Mouse (Mus musculus) spleen, adult 2 months (tissue): ENCODE measurements around the gene Ly86.

Experiments used
- CTCF ChIP-seq: fragments of 200-500 bp; IDR thresholded peaks from 2 replicates; pipeline ENCODE4 v1.5.1; 2011; ENCODE audit warnings: mild to moderate bottlenecking, inconsistent platforms; ENCODE audit not compliant: insufficient read depth, insufficient read length, insufficient replicate concordance; ENCODE audit errors: extremely low read depth
- POLR2A ChIP-seq: fragments of 200-500 bp; IDR thresholded peaks from 2 replicates; pipeline ENCODE4 v1.6.1; 2011; ENCODE audit warnings: low read depth, low read length, inconsistent platforms

- TF ChIP-seq CTCF (no peak), POLR2A (no peak)
Measured at GRCm38 (mm10) chr13:37442531-37442930, 97.5 kb downstream of the Ly86 start.
